Mouse (Mus musculus) E14TG2a.4 (cell line): ENCODE measurements around the gene Lgals8.

Experiments used
- H3K27me3 ChIP-seq: 2 replicates; pipeline ENCODE4 v1.6.1; 2014; ENCODE audit warnings: low read length, control low read depth; ENCODE audit not compliant: insufficient read depth
- H3K36me3 ChIP-seq: 2 replicates; pipeline ENCODE4 v1.6.1; 2014; ENCODE audit warnings: low read length, control low read depth; ENCODE audit not compliant: insufficient read depth
- H3K4me1 ChIP-seq: replicated peaks from 2 replicates; pipeline ENCODE4 v1.6.1; 2014; ENCODE audit warnings: low read depth, low read length, control low read depth
- H3K4me3 ChIP-seq: replicated peaks from 2 replicates; pipeline ENCODE4 v1.5.1; 2014; ENCODE audit warnings: mild to moderate bottlenecking, low read length
- H3K9me3 ChIP-seq: 2 replicates; pipeline ENCODE4 v1.6.1; 2014; ENCODE audit warnings: low read length, control low read depth
- CTCF ChIP-seq: conservative IDR thresholded peaks from 2 replicates; pipeline ENCODE4 v1.5.1; 2014; ENCODE audit warnings: low read length
- NANOG ChIP-seq: IDR thresholded peaks from 2 replicates; pipeline ENCODE4 v1.6.1; 2014; ENCODE audit warnings: borderline replicate concordance, low read length, mixed read lengths
- POU5F1 ChIP-seq: IDR thresholded peaks from 2 replicates; pipeline ENCODE4 v1.6.1; 2014; ENCODE audit warnings: low read length, borderline replicate concordance

Gene Lgals8

GRCm38 (mm10) chr13:12464844-12465243 is at the start of gene Lgals8:
Gene Lgals8 (minus strand): TSS chr13:12464944.
- no peaks in the 10 kb centered on the region for H3K9me3 ChIP-seq
- TF ChIP-seq POU5F1 (no peak), NANOG (no peak), CTCF (no peak)

GRCm38 (mm10) chr13:12511189-12511965 is 46.6 kb upstream of the Lgals8 start:
- TF ChIP-seq CTCF: no peak
- TF ChIP-seq NANOG: no peak

More at GRCm38 (mm10) chr13:12464844-12465243, at the start of gene Lgals8:
- Histone ChIP-seq H3K36me3 (no peaks in the 10 kb centered on the region), H3K27me3 (no peaks in the 10 kb centered on the region), H3K4me3 (no peak within 1 kb of the TSS), H3K4me1 (peaks cover 50% of the 10 kb centered on the region)

DNA sequence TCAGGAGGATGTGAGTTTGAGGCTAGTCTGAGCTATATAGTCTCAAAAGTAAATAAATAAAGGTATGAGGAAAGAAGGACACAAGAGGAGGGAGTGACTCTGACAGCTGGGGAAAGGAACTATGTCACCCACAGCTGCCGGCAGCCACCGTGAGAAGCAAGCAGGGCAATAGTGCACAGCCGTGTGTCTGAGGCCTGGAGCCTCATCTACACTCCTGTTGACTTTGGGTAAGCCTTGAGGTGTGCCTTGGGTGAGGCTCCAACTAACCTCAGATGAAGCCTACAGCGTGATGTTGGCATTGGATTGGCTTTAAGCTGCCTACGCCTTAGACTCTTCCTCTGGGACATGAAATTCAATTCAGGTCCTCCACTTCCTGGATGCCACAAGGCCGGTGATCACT is 45.3 kb upstream of the Lgals8 start:
- Histone ChIP-seq H3K4me1 (peaks cover 12% of the 10 kb centered on the region; the same call in 1 of the 2 replicates), H3K27me3 (peaks cover 11% of the 10 kb centered on the region), H3K4me3 (no peak overlapping the region), H3K9me3 (no peaks in the 10 kb centered on the region), H3K36me3 (no peaks in the 10 kb centered on the region)
- no peak for TF ChIP-seq POU5F1
- no peak for TF ChIP-seq CTCF
- no peak for TF ChIP-seq NANOG

More at GRCm38 (mm10) chr13:12511189-12511965, 46.6 kb upstream of the Lgals8 start:
- no peaks in the 10 kb centered on the region for H3K9me3 ChIP-seq
- peaks cover 18% of the 10 kb centered on the region for H3K27me3 ChIP-seq
- no peaks in the 10 kb centered on the region for H3K36me3 ChIP-seq
- H3K4me3 ChIP-seq: no peak overlapping the region
- peaks cover 7% of the 10 kb centered on the region; the same call in 1 of the 2 replicates for H3K4me1 ChIP-seq

GRCm38 (mm10) chr13:12507426-12507825 is 42.7 kb upstream of the Lgals8 start:
- Histone ChIP-seq H3K27me3 (peaks cover 3% of the 10 kb centered on the region; the same call in 1 of the 2 replicates), H3K36me3 (no peaks in the 10 kb centered on the region), H3K4me3 (no peak overlapping the region), H3K4me1 (peaks cover 25% of the 10 kb centered on the region), H3K9me3 (no peaks in the 10 kb centered on the region)
- no peak for TF ChIP-seq CTCF
- TF ChIP-seq NANOG: no peak
- TF ChIP-seq POU5F1: no peak

DNA sequence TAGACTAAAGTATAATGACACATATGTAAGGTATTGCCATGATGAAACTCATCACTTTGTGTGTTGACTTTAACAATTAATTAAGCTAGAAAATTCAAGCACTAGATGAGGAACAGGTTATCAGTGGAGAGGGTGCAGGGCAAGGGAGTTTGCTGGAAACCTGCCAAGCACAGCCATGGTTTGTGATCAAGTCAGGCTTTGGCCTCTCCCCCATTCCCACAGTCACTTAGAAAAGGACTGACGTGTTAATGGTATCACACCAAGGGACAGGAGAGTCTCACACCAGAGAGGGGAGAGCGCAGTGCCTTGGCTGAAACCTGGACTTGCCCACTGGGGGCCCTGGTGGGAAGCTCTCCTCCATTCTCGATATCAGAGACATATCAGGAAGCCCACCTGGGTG is 40.6 kb upstream of the Lgals8 start:
- Histone ChIP-seq H3K27me3 (0 out of 2 replicates have a peak, but pooled peaks cover 3% of the 10 kb centered on the region), H3K9me3 (no peaks in the 10 kb centered on the region), H3K4me3 (no peak overlapping the region), H3K4me1 (peaks cover 21% of the 10 kb centered on the region), H3K36me3 (no peaks in the 10 kb centered on the region)
- no peak for TF ChIP-seq NANOG
- no peak for TF ChIP-seq POU5F1
- no peak for TF ChIP-seq CTCF

GRCm38 (mm10) chr13:12503238-12503751 is 38.6 kb upstream of the Lgals8 start:
- Histone ChIP-seq H3K36me3 (no peaks in the 10 kb centered on the region), H3K27me3 (0 out of 2 replicates have a peak, but pooled peaks cover 3% of the 10 kb centered on the region), H3K4me3 (no peak overlapping the region), H3K9me3 (no peaks in the 10 kb centered on the region), H3K4me1 (peaks cover 24% of the 10 kb centered on the region)
- TF ChIP-seq CTCF (no peak), NANOG (no peak), POU5F1 (no peak)

- TF ChIP-seq NANOG (no peak), POU5F1 (no peak), CTCF (no peak)
- no peaks in the 10 kb centered on the region for H3K36me3 ChIP-seq
- peaks cover 24% of the 10 kb centered on the region for H3K4me1 ChIP-seq
- no peaks in the 10 kb centered on the region for H3K9me3 ChIP-seq
- H3K4me3 ChIP-seq: no peak overlapping the region
- H3K27me3 ChIP-seq: 0 out of 2 replicates have a peak, but pooled peaks cover 3% of the 10 kb centered on the region
These were observed 38.0 kb upstream of the Lgals8 start for GRCm38 (mm10) chr13:12502665-12503237.

DNA sequence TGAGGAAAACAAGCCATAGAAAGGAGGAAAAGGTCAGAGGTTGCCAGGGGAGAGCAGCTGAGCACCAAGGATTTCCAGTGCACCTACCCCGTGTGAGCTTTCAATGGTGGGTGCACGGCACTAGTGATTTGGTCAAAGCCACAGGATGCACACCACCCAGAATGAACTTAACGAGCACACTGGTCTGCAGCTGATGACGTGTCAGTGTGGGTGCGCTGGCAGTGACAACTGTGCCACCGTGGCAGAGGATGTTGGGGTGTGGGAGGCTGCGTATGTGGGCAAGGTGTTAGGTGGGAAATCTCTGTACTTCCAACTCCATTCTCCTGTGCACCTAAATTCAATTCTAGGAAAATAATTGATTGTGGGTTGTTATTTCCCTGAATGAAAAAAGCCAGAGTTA is 34.4 kb upstream of the Lgals8 start:
- TF ChIP-seq NANOG (no peak), POU5F1 (no peak), CTCF (no peak)
- no peaks in the 10 kb centered on the region for H3K27me3 ChIP-seq
- H3K36me3 ChIP-seq: no peaks in the 10 kb centered on the region
- H3K4me3 ChIP-seq: no peak overlapping the region
- peaks cover 23% of the 10 kb centered on the region for H3K4me1 ChIP-seq
- no peaks in the 10 kb centered on the region for H3K9me3 ChIP-seq
